Mouse (Mus musculus) heart, postnatal 10 days (tissue): Measurements from ENCODE around the gene Sctr. TPM values are rescaled to one million over a fixed set of nuclear protein-coding genes. Genes with fewer than 3 reads are reported as not detected.

Source experiments
- DNase-seq, 2 experiments: peaks; one replicate each; pipeline ENCODE4 v3.0.0; 2021
- intact Hi-C: fragments of 180-260 bp; cut with DNase I; formaldehyde crosslinking; loops from one replicate; pipeline ENCODE4 v1.15.1; 2025
- total RNA-seq, 2 experiments: library from RNA; stranded (reverse); gene quantifications; 2 replicates each; pipeline ENCODE4 v1.2.3; 2021

The Sctr gene
- total RNA-seq, 2 experiments from 2014 or later: 0.29 TPM; not detected in 1

DNA sequence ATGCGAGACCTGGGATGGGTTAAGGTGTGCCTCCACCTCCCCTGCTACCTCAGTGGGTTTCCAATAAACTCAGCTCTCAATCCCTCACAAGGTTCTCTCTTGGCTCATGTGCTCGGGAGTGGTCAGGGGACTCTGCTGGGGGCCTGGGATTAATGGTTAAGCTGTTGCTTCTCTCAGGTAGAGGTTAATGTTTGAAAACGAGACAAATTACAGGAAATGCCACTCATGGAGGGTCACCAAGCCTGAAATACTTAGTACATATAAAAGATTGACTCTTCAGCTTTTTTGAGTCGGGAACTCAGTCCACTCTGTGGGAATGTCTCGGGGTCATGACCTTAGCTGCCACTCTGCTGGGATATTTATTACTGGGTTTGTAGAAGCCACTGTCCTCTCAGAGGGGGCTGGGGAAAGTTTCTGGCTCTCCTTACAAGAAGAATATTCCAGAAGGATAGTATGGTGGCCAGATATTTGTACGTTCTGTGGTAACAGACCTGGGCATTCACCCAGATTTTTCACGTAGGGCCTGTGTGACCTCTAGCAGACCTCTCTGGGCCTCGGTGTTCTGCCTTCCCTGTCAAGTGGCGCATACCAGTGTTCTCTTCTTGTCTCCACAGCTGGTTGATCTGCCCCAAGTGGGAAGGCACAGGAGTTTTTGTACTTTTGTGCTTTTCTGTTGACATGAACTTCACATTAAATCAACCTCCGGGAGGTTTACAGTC is 17.8 kb downstream of the Sctr start:
- DNase-seq: peak; percentile 35 to 48
- intact Hi-C loops: no loop called here

DNA sequence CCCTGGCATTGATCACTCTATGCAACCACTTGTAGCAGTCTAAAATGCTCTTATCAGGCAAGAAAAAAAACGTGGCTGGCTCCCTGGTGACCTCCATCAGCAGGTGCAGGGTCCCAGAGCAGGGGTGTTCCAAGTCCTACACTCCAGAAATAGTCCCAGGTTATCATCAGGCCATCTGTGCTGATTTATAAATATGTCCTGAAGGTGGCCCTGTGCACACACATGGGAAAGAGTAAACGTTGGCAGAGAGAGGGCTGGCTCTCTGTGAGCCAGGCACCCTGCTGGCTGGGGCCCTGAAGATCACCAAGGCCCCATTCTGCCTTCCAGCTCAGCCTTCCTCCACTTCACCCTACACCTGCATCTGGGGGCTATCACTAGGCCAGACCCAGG is 18.4 kb downstream of the Sctr start:
- DNase-seq: no peak
- intact Hi-C loops: no loop called here

DNA sequence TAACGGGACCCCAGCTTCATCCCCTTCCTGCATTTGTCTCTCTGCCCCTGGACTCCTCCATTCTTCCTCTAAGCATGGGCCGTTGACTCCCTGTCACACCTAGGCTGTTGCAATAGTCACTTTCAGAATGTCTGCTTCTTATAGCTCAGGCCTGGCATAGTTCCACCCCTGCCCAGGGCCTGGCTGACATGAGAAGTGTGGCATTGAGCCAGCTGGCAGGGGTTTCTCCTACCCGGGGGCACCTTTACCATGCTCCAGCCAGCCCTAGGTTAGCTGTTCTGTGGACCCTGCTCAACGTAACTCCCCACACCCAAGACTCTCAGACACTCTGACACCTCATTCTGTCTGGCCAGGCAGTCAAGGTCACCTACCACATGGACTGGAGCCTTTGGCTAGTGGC is 21.0 kb downstream of the Sctr start:
- intact Hi-C loops: no loop called here
- DNase-seq: peak; percentile 59 to 76

DNA sequence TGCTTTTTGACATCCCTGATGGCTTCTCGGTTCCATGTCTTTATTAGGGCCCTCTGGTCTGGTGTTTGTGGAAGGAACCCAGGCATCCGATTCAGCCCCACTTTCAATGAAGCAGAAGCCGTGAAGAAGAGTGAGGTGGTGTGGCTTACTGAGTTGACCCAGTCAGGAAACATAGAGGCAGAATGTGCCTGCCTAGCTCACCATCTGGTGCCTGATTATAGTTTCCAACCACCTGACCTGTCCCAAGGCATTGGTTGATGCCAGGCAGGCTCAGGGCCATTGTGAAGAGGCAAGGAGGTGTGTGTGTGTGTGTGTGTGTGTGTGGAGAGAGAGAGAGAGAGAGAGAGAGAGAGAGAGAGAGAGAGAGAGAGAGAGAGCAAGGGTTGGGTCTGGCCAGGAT is 23.8 kb downstream of the Sctr start:
- DNase-seq: no peak
- intact Hi-C loops: no loop called here

DNA sequence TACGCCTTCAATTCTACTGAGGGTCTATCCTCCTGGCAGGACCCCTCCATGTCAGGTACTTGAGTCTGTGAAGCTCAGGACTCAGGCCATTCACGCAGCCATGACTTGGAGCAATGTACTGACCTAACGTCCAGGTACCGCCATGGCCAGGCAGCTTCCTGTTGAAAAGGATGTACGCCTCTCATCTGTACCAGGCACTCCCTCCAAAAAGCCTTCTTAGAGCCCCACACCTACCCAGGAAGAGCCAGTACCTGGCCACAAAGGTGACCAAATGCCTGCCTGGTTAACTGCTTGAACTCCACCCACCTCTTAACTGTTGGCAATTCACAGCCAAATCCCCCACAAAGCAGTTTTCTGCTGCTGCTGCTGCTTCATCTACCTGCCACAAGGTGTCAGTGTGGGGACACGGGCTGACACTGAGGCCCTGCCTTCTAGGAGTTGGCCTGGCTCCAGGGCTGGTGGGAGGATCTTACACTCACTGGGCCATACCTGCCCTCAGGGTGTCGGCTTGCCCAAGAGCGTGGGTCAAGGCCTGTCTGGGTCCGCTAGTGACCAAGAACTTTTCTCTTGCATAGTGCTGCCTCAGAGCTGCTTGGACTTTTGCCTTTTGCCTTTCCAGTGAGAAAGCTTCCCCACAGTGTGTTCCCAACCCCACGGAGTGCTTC is 26.2 kb downstream of the Sctr start:
- intact Hi-C loops: loop anchor here (1.0 to 2.0 kb wide), 2 partner anchors 60 to 122 kb away; no protein-coding TSS in a partner anchor
- peak; percentile 81 to 88 for DNase-seq

DNA sequence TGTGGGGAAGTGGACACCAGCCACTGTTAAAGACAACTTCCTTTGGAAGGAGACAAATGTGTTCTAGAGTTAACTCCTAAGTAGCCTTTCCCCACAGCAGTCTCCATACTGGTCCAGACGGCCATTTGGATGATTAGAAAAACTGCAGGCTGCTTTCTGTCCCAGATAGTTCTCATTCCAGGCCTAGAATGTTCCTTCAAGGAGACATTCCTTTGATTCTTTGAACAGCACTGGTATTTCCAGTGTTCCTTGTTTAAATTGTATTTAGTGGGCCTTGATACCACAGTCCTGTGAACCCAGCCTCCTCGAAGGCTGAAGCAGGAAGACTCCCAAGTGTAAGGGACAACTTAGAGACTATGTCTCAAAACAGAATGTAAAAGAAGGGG is 26.8 kb downstream of the Sctr start:
- DNase-seq: no peak
- intact Hi-C loops: loop anchor here (1.0 to 2.0 kb wide), 2 partner anchors 60 to 121 kb away; no protein-coding TSS in a partner anchor

DNA sequence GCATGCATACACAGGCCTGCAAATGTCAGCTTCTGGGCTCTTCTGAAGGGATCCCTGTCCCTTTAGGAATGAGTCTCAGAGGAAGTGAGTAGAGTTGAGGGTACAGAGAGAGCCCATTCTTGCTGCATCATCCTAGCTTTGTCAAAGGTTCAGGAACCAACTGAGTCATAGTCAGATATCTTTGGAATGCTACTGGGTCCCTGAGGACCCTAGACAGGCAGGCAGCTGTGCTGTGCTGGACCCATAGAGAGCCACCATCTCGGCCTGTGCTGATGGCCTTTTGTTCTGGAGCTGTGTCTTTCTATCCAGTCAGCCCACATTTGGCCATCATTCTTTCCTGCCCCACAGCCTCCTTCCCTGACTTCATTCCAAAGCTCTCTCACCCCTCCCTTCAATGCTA is 28.1 kb downstream of the Sctr start:
- DNase-seq: no peak
- intact Hi-C loops: no loop called here

DNA sequence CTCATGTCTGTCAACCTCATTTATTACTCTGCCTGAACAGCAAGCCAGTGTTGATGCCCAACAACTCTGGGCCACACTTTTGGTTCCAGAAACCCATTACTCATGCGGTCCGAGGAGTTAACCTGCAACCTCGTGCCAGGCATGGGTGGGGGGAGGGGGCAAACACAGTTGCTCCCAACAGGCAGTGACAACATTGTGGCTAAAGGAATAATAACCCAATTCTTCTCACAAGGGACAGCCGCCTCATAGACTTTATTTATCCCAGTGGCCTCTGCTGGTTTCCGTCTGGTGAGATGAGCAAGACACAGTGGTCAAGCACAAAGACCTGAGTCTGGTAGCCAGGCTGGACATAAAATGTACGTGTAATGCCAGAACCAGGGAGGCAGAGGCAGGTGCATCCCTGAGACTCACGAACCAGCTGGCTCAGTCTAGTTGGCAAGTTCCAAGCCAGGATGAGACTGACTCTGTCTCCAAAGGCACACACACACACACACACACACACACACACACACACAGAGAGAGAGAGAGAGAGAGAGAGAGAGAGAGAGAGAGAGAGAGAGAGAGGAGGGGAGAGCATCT is 28.9 kb downstream of the Sctr start:
- intact Hi-C loops: no loop called here

DNA sequence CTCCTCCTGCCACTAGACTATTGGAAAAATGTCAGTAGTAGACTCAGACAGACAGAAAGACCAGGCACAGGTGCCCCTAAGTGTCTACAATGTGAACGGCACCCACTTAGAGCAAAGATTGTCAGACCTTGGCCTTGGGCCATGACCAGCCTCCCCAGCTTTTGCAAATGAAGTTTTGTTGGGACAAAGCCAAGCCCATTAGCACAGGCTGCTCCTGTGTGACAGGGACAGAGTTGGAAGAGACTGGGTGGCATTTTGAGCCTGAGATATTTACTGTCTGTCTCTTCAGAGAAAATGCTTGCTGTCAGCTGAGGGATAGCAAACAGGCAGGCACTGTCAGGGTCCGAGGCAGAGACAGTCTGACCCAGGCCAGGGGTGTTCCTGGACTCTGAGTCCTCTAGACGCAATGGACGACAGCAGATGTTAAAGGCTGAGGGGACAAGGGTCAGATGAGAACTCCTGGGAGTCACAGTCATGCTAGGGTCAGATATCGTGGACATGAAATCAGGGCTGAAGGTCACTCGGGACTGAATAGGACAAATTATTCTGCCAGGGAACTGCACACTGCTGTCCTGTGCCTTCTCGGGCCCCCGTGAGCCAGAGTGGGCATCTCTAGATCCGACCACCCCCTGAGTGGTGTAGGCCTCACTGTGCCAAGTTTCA is 30.5 kb downstream of the Sctr start:
- DNase-seq: peak in 1 of 2 experiments; percentile 20
- intact Hi-C loops: no loop called here

More for the DNA sequence above, 28.9 kb downstream of the Sctr start:
- DNase-seq: no peak

DNA sequence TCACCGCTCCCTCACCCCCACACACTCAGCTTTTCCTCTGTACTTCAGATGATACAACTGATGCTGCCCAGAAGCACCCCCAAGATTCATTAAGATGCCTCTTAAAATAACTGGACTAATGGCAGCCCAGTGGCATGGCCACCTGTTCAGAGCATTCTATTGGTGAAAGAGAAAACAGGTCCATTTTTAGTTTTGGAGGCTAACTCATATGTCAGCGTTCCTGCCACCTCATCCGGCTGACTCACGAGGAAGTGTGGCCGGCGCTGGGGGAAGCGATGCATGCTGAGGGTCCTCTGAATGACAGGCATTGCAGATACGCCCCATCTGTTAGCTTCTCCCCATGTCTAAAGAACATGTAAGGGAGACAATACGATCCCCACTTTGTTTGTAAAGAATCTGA is 31.9 kb downstream of the Sctr start:
- DNase-seq: no peak
- intact Hi-C loops: no loop called here

DNA sequence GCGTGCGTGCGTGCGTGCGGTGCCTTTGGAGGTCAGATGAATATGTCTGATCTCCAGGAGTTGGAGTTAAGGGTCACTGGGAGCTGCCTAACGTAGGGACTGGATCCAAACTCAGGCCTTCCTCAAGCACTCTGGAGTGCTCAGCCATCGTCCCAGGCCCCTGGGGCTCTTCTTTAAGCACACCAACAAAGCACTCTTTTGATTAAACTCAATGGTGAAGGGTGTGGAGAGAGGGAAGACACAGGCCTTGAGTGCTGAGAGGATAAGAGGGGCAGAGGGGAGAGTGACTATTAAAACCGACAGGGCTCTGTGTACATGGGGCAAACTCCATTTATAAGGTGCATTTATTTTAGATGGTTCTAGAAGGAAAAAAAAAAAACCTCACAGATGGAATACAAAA is 35.7 kb downstream of the Sctr start:
- intact Hi-C loops: no loop called here
- DNase-seq: no peak

DNA sequence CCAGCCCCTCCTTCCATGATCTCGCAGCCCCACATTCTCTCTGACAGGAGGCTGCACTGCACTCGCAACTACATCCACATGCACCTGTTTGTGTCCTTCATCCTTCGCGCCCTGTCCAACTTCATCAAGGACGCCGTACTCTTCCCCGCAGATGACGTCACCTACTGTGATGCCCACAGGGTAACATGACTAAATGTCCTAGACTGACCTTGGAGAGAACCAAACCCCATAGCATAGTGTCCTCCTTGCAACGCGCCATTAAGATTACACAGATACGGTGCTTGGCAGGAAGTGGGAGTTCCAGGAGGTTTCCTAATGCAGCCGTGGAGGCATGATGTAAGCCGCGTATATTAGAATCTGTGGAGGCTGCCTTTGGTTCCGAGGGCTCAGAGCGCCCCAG is 37.9 kb downstream of the Sctr start:
- intact Hi-C loops: no loop called here

DNA sequence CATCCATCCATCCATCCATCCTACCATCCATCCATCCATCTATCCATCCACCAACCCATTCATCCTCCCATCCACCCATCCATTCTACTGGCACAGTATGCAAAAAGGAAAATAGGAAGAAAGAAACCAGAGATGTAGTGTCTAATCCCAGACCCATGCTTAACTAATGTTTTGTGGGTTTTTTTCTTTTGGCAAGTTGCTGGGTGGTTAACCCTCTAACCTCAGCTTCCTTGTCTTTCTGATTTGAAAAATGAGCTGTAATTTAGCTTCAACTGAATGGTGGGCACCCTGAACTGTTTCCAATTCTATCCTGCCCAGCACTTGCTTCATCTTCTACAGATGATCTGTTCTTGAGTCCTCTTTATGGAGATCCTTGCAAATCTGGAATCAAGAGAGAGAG is 40.6 kb downstream of the Sctr start:
- no peak for DNase-seq
- intact Hi-C loops: no loop called here

More for the DNA sequence above, 37.9 kb downstream of the Sctr start:
- DNase-seq: no peak

DNA sequence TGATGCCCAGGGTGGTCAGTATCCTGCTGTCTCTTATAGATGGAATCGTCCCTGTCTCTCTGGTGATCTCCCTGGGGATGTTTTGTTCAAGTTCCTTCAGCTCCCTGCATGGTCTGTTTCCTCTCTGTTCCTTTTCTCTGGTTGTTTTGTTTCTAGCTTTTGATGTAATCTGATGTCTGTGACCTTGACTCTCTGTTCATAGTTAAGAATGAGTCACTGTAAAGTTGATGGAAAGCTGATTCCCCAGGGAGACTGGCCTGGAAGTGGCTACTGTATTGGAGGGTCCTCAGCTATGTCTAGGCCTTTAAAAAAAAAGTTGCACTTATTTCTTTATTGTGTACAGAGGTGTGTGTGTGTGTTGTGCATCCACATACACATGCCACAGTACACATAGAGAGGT is 44.4 kb downstream of the Sctr start:
- no peak for DNase-seq
- intact Hi-C loops: no loop called here

DNA sequence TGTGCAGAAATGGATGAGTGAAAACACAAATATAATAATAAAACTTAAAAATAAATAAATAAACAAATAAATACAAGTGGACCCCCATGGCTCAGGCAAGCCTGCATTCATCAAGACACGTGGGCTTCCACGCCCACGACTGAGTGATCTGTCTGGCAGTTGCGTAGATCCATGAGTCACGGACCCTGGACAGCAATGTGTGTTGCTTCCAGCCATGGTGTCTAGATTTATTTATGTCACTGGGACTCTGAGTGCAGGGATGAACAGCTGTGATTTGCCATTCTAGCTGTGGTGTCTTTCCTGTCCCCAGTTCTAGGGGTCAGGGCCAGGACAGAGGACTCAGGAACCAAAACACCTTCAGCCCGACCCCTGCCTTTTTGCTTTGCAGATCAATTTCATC is 48.3 kb downstream of the Sctr start:
- intact Hi-C loops: no loop called here
- no peak for DNase-seq

DNA sequence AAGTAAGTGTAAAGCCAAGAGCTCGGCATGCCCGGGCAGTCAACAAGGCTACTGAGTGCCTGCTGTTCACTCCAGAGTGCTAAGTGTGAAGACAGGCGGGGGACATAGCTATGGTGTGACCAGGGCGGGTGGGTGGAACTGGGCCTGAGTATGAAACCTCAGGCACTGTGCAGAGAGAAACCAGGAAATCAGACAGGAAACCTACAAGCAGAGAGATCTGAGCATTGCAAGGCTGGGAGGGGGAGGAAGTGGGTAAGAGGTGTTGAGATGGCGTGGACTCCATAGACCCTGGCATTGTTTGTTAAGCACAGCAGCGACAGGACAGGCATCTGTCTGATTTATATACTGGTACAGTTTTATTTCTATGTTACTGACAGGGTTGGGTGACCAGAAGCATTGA is 48.8 kb downstream of the Sctr start:
- intact Hi-C loops: no loop called here
- no peak for DNase-seq

DNA sequence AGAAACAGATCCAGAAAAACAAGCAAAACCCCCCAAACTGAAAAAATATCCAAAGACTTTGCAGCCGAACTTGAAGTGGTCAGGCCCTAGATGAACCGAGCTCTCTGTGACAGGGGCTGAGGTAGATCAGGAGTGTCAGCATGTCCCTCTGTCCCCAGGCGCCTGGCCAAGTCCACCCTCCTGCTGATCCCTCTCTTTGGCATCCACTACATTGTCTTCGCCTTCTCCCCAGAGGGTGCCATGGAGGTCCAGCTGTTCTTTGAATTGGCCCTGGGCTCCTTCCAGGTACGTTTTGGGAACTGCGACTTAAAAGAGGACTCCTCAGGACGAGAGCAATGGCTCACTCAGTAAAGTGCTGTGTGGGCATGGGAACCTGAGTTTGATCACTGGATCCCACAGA is 49.5 kb downstream of the Sctr start:
- intact Hi-C loops: no loop called here
- no peak for DNase-seq

DNA sequence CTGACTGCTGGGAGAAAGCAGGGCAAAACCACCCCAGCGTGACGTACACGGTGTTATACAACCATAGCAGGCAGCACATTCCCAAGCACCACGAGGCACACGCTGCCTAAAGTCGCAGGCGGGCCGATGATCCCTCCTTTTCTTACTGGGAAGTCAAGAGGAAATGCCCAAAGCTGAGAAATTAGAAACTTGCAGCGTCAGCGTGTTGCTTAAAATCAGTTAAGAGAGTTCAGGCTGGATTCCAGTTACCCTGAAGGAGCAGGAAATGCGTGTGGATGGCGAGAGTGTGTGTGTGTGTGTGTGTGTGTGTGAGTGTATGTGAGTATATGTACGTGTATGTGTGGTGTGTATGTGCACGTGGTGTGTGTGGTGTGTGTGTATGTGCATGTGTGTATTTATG is 50.4 kb downstream of the Sctr start:
- intact Hi-C loops: no loop called here
- peak in 1 of 2 experiments; percentile 20 for DNase-seq

DNA sequence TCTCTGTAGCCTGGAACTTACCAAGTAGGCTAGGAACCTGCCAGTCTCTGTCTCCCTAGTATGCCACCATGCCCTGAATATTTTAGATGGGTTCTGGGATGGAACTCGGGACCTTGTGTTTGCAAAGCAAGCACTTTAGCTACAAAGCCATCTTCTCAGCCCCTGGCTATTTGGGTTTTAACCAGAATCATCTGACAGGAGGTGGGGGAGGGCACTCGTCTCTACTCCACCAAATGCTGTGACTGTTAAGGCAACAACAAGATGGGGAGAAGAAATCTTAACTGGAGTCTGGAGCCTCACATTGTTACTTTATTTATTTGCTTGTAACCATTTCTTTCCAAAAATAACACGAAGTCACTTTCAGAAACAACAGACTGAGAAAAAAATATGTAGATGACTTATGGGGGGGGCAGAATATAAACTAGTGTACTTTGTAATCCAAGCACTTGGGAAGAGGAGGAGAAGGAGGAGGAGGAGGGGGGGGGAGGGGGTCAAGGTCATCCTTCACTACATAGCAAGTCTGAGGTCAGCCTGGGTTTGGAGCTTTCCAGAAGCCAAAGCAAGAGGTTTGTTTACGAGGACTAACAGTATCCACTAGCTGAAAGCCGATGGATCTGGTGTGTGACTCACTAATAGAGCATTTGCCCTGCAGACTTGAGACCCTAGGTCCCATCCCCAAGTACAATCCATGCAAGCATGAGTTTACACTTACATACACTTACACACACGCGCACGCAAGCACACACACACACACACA is 51.2 kb downstream of the Sctr start:
- no peak for DNase-seq
- intact Hi-C loops: no loop called here

DNA sequence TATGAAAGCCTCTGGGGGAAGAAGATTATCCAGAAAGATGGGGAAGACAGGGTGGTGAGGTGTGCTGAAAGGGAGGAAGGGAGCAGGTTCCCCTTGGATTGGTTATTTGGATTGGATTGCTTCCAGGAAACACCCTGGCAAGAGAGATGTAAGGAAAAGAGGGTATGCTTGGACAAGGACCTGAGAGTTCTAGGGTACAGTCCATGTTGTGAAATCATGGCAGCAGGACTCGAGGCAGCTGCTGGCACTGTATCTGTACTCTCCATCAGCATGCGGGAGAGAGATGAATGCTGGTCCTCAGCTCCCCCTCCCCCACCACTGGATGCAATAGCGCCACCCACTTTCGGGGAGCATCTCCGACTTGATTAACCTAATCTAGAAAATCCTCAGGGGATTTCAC is 54.0 kb downstream of the Sctr start:
- no peak for DNase-seq
- intact Hi-C loops: no loop called here

DNA sequence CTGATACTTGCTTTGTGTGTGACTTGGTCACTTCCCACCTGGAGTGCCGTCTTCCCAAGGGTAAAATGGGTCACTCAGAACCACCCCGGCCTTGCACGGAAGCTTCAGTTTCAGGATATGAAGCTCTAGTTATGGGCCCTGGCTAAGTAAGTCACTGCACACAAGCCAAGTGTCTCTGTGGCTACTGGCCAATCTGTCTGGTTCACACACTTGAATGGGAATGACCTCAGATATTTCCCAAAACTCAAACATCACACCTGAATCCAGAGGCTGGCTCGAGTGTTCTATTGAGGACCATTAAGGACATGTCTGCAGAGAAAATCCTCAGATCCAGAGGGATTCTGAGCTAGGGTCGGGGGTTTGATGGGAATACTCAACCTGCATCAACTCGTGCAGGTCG is 55.5 kb downstream of the Sctr start:
- no peak for DNase-seq
- intact Hi-C loops: no loop called here
